Mouse (Mus musculus) midbrain, embryonic 11.5 days (tissue): ENCODE data around the gene Abt1. TPM values are rescaled to one million over a fixed set of nuclear protein-coding genes. Genes with fewer than 3 reads are reported as not detected.

Experiments used
- ATAC-seq: fragments of 200-750 bp; cut with Nextera tagmentation; 2 replicates; pipeline ENCODE4 v1.8.0; 2017; ENCODE audit warnings: moderate TSS enrichment, moderate library complexity; ENCODE audit not compliant: low FRiP score
- DNase-seq: peaks from one replicate; pipeline ENCODE4 v3.0.0; 2015; ENCODE audit warnings: low spot score; ENCODE audit errors: missing footprints
- H3K27ac ChIP-seq: fragments of 300-500 bp; sonication (generic); 2 replicates; pipeline ENCODE4 v1.5.1; 2014; ENCODE audit warnings: low read depth, low read length
- H3K27me3 ChIP-seq: fragments of 300-500 bp; sonication (generic); 2 replicates; pipeline ENCODE4 v1.6.1; 2014; ENCODE audit warnings: mild to moderate bottlenecking, low read length, moderate library complexity, mixed read lengths; ENCODE audit not compliant: control insufficient read depth, insufficient read depth
- H3K36me3 ChIP-seq: fragments of 300-500 bp; sonication (generic); 2 replicates; pipeline ENCODE4 v1.6.1; 2014; ENCODE audit warnings: mild to moderate bottlenecking, low read length, moderate library complexity, mixed read lengths; ENCODE audit not compliant: control insufficient read depth, insufficient read depth
- H3K4me1 ChIP-seq: fragments of 300-500 bp; sonication (generic); 2 replicates; pipeline ENCODE4 v1.6.1; 2014; ENCODE audit warnings: low read length; ENCODE audit not compliant: control insufficient read depth, insufficient read depth
- H3K4me2 ChIP-seq: fragments of 300-500 bp; sonication (generic); 2 replicates; pipeline ENCODE4 v1.6.1; 2014; ENCODE audit warnings: mild to moderate bottlenecking, moderate library complexity
- H3K4me3 ChIP-seq: fragments of 300-500 bp; sonication (generic); 2 replicates; pipeline ENCODE4 v1.5.1; 2014; ENCODE audit warnings: low read depth, low read length
- H3K9ac ChIP-seq: fragments of 300-500 bp; sonication (generic); 2 replicates; pipeline ENCODE4 v1.6.1; 2014; ENCODE audit warnings: low read length
- H3K9me3 ChIP-seq: fragments of 300-500 bp; sonication (generic); 2 replicates; pipeline ENCODE4 v1.6.1; 2016; ENCODE audit warnings: low read length; ENCODE audit not compliant: control insufficient read depth
- WGBS: fragments of 180-500 bp; shearing (Covaris S2); extraction: QIAGEN DNeasy Blood & Tissue Kit; methylation state at CpG from one replicate; pipeline ENCODE4 v1.1.7; 2014; 5-methylcytosine and 5-hydroxymethylcytosine counted together
- polyA plus RNA-seq: library from polyadenylated mRNA; unstranded; fragments of >200 nt; fragmentation: Nextera tagmentation; extraction: Ambion mirVana; gene quantifications from 2 replicates; pipeline ENCODE4 v1.2.1, GENCODE M21; 2014

The Abt1 gene
- polyA plus RNA-seq, 1 experiment from 2014 or later = 14.0 TPM

GRCm38 (mm10) chr13:23428166-23428993 lies 4.7 kb upstream of the Abt1 start:
- no peak overlapping the region; the same call in 1 of the 2 replicates for H3K4me2 ChIP-seq
- no peaks in the 10 kb centered on the region for H3K27me3 ChIP-seq
- H3K27ac ChIP-seq = no peak overlapping the region
- H3K9me3 ChIP-seq = no peaks in the 10 kb centered on the region
- no peak overlapping the region for H3K4me3 ChIP-seq
- ATAC-seq (no peak), DNase-seq (peak; percentile 73)
- WGBS = 54% methylated on average over 16 of the region's 16 CpGs
- H3K4me1 ChIP-seq = peaks cover 8% of the 10 kb centered on the region
- no peaks in the 10 kb centered on the region for H3K36me3 ChIP-seq
- H3K9ac ChIP-seq = no peak overlapping the region

DNA sequence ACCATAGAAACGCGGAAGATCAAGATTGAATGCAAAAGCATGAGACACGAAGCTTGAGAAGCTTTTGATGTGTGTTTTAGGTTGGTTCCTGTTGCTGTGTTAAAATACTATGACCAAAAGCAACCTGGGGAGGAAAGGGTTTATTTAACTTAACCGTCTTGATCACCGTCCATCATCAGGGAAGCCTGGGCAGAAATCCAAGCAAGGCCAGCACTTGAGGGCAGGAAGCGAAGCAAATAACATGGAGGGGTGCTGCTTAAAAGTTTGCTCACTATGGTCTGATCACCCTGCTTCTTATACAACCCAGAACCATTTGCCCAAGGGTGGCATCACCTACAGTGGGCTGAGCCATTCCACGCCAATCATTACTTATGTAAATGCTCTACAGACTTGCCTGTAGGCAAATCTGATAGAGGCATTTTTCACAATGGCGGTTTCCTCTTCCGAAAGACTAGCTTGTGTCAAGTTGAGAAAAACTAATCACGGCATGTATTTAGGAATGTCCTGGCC lies 3.8 kb upstream of the Abt1 start:
- no peaks in the 10 kb centered on the region for H3K9me3 ChIP-seq
- no peak for ATAC-seq
- WGBS = 69% methylated on average over 10 of the region's 10 CpGs
- H3K4me3 ChIP-seq = no peak overlapping the region
- no peak overlapping the region for H3K27ac ChIP-seq
- peaks cover 11% of the 10 kb centered on the region for H3K4me1 ChIP-seq
- no peak for DNase-seq
- H3K27me3 ChIP-seq = no peaks in the 10 kb centered on the region
- H3K9ac ChIP-seq = no peak overlapping the region
- H3K4me2 ChIP-seq = no peak overlapping the region
- no peaks in the 10 kb centered on the region for H3K36me3 ChIP-seq

- Histone ChIP-seq H3K9ac (no peak overlapping the region), H3K4me3 (no peak overlapping the region), H3K36me3 (no peaks in the 10 kb centered on the region), H3K4me1 (peaks cover 11% of the 10 kb centered on the region), H3K27me3 (no peaks in the 10 kb centered on the region), H3K27ac (no peak overlapping the region), H3K9me3 (no peaks in the 10 kb centered on the region), H3K4me2 (no peak overlapping the region)
- DNase-seq = peak; percentile 90
- WGBS = 10% methylated on average over 14 of the region's 14 CpGs
- no peak for ATAC-seq
Measured at GRCm38 (mm10) chr13:23426922-23427321, 3.3 kb upstream of the Abt1 start.

- ATAC-seq (no peak), DNase-seq (peak; percentile 90)
- WGBS = 4% methylated on average over 8 of the region's 8 CpGs
- H3K9me3 ChIP-seq = no peaks in the 10 kb centered on the region
- no peaks in the 10 kb centered on the region for H3K27me3 ChIP-seq
- H3K4me2 ChIP-seq = no peak overlapping the region
- no peak overlapping the region for H3K9ac ChIP-seq
- no peaks in the 10 kb centered on the region for H3K36me3 ChIP-seq
- no peak overlapping the region for H3K4me3 ChIP-seq
- H3K27ac ChIP-seq = no peak overlapping the region
- peaks cover 11% of the 10 kb centered on the region for H3K4me1 ChIP-seq
Measured at GRCm38 (mm10) chr13:23426335-23426734, 2.7 kb upstream of the Abt1 start.

DNA sequence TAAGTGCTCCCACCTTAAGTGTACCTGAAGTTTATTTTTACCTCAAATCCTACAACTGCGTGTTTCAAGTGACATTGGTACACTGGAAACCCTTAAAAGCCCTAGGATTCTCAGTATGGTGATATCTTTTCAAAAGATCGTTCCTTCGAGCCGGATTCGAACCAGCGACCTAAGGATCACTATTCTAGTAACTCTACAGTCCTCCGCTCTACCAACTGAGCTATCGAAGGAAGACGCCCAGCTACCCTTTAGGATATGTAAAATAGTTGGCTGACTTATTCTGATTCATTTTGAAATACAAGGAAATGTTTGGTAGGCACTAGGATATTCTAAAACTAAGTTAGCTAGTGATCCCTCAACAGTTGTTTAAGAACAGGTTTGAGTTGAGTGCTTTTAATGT lies 1.8 kb upstream of the Abt1 start:
- no peak for ATAC-seq
- WGBS = 1% methylated on average over 9 of the region's 9 CpGs
- no peaks in the 10 kb centered on the region for H3K9me3 ChIP-seq
- no peak overlapping the region for H3K9ac ChIP-seq
- H3K36me3 ChIP-seq = peaks cover 4% of the 10 kb centered on the region
- DNase-seq = peak; percentile 97
- no peak overlapping the region for H3K27ac ChIP-seq
- no peaks in the 10 kb centered on the region for H3K27me3 ChIP-seq
- H3K4me2 ChIP-seq = no peak overlapping the region
- H3K4me1 ChIP-seq = peaks cover 11% of the 10 kb centered on the region
- H3K4me3 ChIP-seq = no peak overlapping the region

- H3K9me3 ChIP-seq = no peaks in the 10 kb centered on the region
- peak overlapping the region; percentile 92 for H3K4me2 ChIP-seq
- H3K4me1 ChIP-seq = peaks cover 11% of the 10 kb centered on the region
- H3K4me3 ChIP-seq = peak overlapping the region; percentile 31
- no peak overlapping the region for H3K27ac ChIP-seq
- ATAC-seq (peak; percentile 80), DNase-seq (peak; percentile 99)
- peak overlapping the region; percentile 42; the same call in 1 of the 2 replicates for H3K9ac ChIP-seq
- H3K27me3 ChIP-seq = no peaks in the 10 kb centered on the region
- WGBS = under 1% methylated on average over 25 of the region's 25 CpGs
- H3K36me3 ChIP-seq = peaks cover 4% of the 10 kb centered on the region
Measured at GRCm38 (mm10) chr13:23424494-23425325, 1.0 kb upstream of the Abt1 start.

GRCm38 (mm10) chr13:23424052-23424380 lies 350 bp upstream of the Abt1 start:
- Histone ChIP-seq H3K27me3 (no peaks in the 10 kb centered on the region), H3K4me2 (peak overlapping the region; percentile 92), H3K9ac (peak overlapping the region; percentile 55; the same call in 1 of the 2 replicates), H3K4me1 (peaks cover 11% of the 10 kb centered on the region), H3K4me3 (peak overlapping the region; percentile 67), H3K9me3 (no peaks in the 10 kb centered on the region), H3K27ac (0 out of 2 replicates have a peak overlapping the region, but pooled peaks have one; percentile 44), H3K36me3 (peaks cover 4% of the 10 kb centered on the region)
- whole genome bisulfite sequencing = under 1% methylated on average over 7 of the region's 7 CpGs
- ATAC-seq = peak; percentile 74; the same call in 1 of the 2 replicates
- no peak for DNase-seq

GRCm38 (mm10) chr13:23422351-23422750 lies 1.3 kb downstream of the Abt1 start:
- Histone ChIP-seq H3K4me3 (no peak overlapping the region), H3K27me3 (no peaks in the 10 kb centered on the region), H3K36me3 (peaks cover 7% of the 10 kb centered on the region), H3K4me1 (peaks cover 11% of the 10 kb centered on the region), H3K9me3 (no peaks in the 10 kb centered on the region), H3K4me2 (no peak overlapping the region), H3K9ac (no peak overlapping the region), H3K27ac (no peak overlapping the region)
- 96% methylated on average over 16 of the region's 16 CpGs for WGBS
- DNase-seq = no peak
- ATAC-seq = no peak
